Mouse (Mus musculus): Measurements from ENCODE around the gene Ctrl. TPM values are rescaled to one million over a fixed set of nuclear protein-coding genes. Genes with fewer than 3 reads are reported as not detected.

Gene Ctrl
- polyA plus RNA-seq, 1 experiment from 2014 or later, result 0.22 TPM

DNA sequence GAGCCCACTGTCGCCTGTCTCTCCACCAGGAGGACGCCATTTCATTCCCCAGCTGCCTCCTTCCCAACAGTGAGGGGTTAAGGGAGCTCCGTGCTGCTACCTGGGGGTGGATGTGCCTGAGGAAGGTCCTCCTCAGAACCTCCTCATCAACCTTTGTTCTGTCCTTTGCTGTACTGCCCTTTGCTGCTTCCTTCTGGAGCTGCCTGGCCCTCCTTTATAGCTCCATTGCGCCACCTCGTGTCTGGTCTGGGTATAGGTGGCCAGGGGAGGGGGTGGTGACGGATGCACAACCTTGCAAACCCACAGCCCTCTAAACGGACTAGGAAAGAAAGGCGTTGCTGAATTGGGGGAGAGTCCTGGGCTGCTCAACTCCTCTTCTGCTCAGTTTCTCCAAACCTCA is 3.1 kb downstream of the Ctrl start:
- Histone ChIP-seq H3K4me3 (ENCODE audit: low read depth, low read length) (no peak overlapping the region), H3K4me2 (replicated peaks; ENCODE audit: low read depth) (no peak overlapping the region), H3K9me3 (ENCODE audit: control insufficient read depth, low read length) (no peaks in the 10 kb centered on the region), H3K9ac (ENCODE audit: low read length) (no peak overlapping the region), H3K27me3 (ENCODE audit: control insufficient read depth, insufficient read depth, low read length) (no peaks in the 10 kb centered on the region), H3K4me1 (replicated peaks; ENCODE audit: control insufficient read depth, insufficient read depth) (no peaks in the 10 kb centered on the region), H3K27ac (replicated peaks) (no peak overlapping the region), H3K36me3 (ENCODE audit: control insufficient read depth, insufficient read depth, low read length) (peaks cover 9% of the 10 kb centered on the region)
- DNase-seq (ENCODE audit: low spot score) (peak; percentile 84), ATAC-seq (ENCODE audit: low FRiP score, low TSS enrichment) (peak; percentile 53)
- WGBS, result 19% methylated on average over 8 of the region's 8 CpGs
- TF ChIP-seq CTCF (IDR thresholded peaks at IDR 0.05; ENCODE audit: low read depth), result peak; percentile 97
- TF ChIP-seq EP300 (optimal IDR thresholded peaks at IDR 0.05), result no peak

GRCm38 (mm10) chr8:105925123-105925522 is 8.5 kb downstream of the Ctrl start:
- WGBS, result 70% methylated on average over 3 of the region's 3 CpGs
- Histone ChIP-seq H3K36me3 (ENCODE audit: control insufficient read depth, insufficient read depth, low read length) (peaks cover 10% of the 10 kb centered on the region; the same call in 1 of the 2 replicates), H3K27me3 (ENCODE audit: control insufficient read depth, insufficient read depth, low read length) (no peaks in the 10 kb centered on the region), H3K27ac (replicated peaks) (no peak overlapping the region), H3K9ac (ENCODE audit: low read length) (no peak overlapping the region), H3K4me3 (ENCODE audit: low read depth, low read length) (no peak overlapping the region), H3K4me2 (replicated peaks; ENCODE audit: low read depth) (no peak overlapping the region), H3K9me3 (ENCODE audit: control insufficient read depth, low read length) (no peaks in the 10 kb centered on the region), H3K4me1 (replicated peaks; ENCODE audit: control insufficient read depth, insufficient read depth) (no peaks in the 10 kb centered on the region)
- no peak for TF ChIP-seq EP300 (optimal IDR thresholded peaks at IDR 0.05)
- no peak for TF ChIP-seq CTCF (IDR thresholded peaks at IDR 0.05; ENCODE audit: low read depth)
- ATAC-seq (ENCODE audit: low FRiP score, low TSS enrichment) (no peak), DNase-seq (ENCODE audit: low spot score) (no peak)

DNA sequence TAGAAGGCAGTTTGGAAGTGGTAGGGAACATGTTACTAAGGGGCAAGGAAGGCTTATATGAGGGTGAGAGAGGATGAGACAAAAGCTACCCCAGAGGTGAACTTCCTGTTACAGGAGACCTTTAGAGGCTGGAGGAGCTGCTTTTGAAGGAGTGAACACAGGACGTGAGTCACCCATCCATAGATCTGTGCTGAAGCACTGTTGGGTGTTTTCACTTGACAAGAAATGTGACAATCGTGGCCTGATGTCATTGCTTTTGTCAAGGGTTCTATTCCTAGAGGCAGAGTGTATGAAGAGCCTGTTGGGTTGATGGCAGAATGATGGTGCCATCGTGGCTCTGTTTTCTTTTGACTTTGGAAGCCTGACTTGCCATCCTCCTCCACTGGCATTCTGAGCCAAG is 14.3 kb downstream of the Ctrl start:
- H3K27me3 ChIP-seq (ENCODE audit: control insufficient read depth, insufficient read depth, low read length), result no peaks in the 10 kb centered on the region
- no peaks in the 10 kb centered on the region for H3K4me1 ChIP-seq (replicated peaks; ENCODE audit: control insufficient read depth, insufficient read depth)
- peaks cover 2% of the 10 kb centered on the region; the same call in 1 of the 2 replicates for H3K36me3 ChIP-seq (ENCODE audit: control insufficient read depth, insufficient read depth, low read length)
- H3K27ac ChIP-seq (replicated peaks), result no peak overlapping the region
- TF ChIP-seq EP300 (optimal IDR thresholded peaks at IDR 0.05), result no peak
- no peak for TF ChIP-seq CTCF (IDR thresholded peaks at IDR 0.05; ENCODE audit: low read depth)
- WGBS, result 62% methylated on average over 3 of the region's 3 CpGs
- no peak overlapping the region for H3K4me2 ChIP-seq (replicated peaks; ENCODE audit: low read depth)
- no peak for ATAC-seq (ENCODE audit: low FRiP score, low TSS enrichment)
- no peak overlapping the region for H3K9ac ChIP-seq (ENCODE audit: low read length)
- DNase-seq (ENCODE audit: low spot score), result no peak
- no peaks in the 10 kb centered on the region for H3K9me3 ChIP-seq (ENCODE audit: control insufficient read depth, low read length)
- H3K4me3 ChIP-seq (ENCODE audit: low read depth, low read length), result no peak overlapping the region

GRCm38 (mm10) chr8:105900941-105901616 is 32.6 kb downstream of the Ctrl start:
- H3K27ac ChIP-seq (replicated peaks), result peak overlapping the region; percentile 93
- H3K36me3 ChIP-seq (ENCODE audit: control insufficient read depth, insufficient read depth, low read length), result no peaks in the 10 kb centered on the region; the same call in 1 of the 2 replicates
- H3K9ac ChIP-seq (ENCODE audit: low read length), result peak overlapping the region; percentile 97
- H3K4me1 ChIP-seq (replicated peaks; ENCODE audit: control insufficient read depth, insufficient read depth), result no peaks in the 10 kb centered on the region
- ATAC-seq (ENCODE audit: low FRiP score, low TSS enrichment), result no peak
- H3K4me3 ChIP-seq (ENCODE audit: low read depth, low read length), result peak overlapping the region; percentile 96
- no peaks in the 10 kb centered on the region for H3K9me3 ChIP-seq (ENCODE audit: control insufficient read depth, low read length)
- peak overlapping the region; percentile 77 for H3K4me2 ChIP-seq (replicated peaks; ENCODE audit: low read depth)
- no peak for DNase-seq (ENCODE audit: low spot score)
- 21% methylated on average over 16 of the region's 16 CpGs for WGBS
- H3K27me3 ChIP-seq (ENCODE audit: control insufficient read depth, insufficient read depth, low read length), result no peaks in the 10 kb centered on the region
- no peak for TF ChIP-seq EP300 (optimal IDR thresholded peaks at IDR 0.05)
- TF ChIP-seq CTCF (IDR thresholded peaks at IDR 0.05; ENCODE audit: low read depth), result no peak

DNA sequence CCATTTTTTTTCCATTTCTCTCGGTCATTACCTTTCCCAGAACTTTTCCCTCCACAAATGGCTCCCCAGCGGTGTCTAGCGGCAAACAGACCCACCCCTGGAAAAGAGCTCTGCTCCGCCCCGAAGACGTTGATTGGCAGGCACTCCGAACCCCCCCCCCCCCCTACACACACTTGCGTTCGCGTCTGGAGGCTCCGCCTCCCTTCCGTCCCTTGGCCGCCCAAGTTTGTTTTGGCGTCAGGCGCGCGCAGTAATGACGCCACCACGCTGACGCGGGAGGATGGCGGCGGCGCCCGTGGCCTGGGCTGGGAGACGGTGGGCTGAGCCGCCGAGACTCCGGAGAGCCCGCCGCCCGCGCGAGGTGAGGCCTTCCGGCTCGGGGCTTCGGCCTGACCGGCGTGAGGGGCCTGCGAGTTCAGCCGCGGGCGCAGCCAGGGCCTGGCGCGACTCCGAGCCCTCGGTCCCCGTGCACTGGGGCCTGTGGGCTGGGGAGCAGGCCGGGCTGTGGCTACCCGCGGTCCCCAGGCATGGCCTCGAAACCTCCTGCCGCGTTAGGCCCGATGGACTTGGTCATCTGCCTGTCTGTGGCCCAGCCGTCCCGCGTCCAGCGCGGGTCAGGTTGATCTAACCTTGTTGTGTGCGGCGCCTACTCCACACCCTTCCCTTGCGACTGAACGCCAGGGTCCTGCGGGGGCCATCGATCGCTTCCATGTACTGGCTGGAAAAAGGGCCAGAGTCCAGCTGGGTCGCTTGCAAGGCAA is 33.3 kb downstream of the Ctrl start, which contains the start of gene Pskh1:
TSS of gene Pskh1 (plus strand) at position 262 of the 761 bp plus-strand sequence.
- Histone ChIP-seq H3K4me3 (ENCODE audit: low read depth, low read length) (peak within 1 kb of the TSS; percentile 96), H3K4me2 (replicated peaks; ENCODE audit: low read depth) (peak within 1 kb of the TSS; percentile 77), H3K9me3 (ENCODE audit: control insufficient read depth, low read length) (no peaks in the 10 kb centered on the region), H3K9ac (ENCODE audit: low read length) (peak within 1 kb of the TSS; percentile 97), H3K4me1 (replicated peaks; ENCODE audit: control insufficient read depth, insufficient read depth) (no peaks in the 10 kb centered on the region), H3K36me3 (ENCODE audit: control insufficient read depth, insufficient read depth, low read length) (no peaks in the 10 kb centered on the region; the same call in 1 of the 2 replicates), H3K27me3 (ENCODE audit: control insufficient read depth, insufficient read depth, low read length) (no peaks in the 10 kb centered on the region), H3K27ac (replicated peaks) (peak within 1 kb of the TSS; percentile 93)
- DNase-seq (ENCODE audit: low spot score) (peak; percentile 95), ATAC-seq (ENCODE audit: low FRiP score, low TSS enrichment) (peak; percentile 95)
- TF ChIP-seq EP300 (optimal IDR thresholded peaks at IDR 0.05) (no peak), CTCF (IDR thresholded peaks at IDR 0.05; ENCODE audit: low read depth) (peak; percentile 27; the same call in 1 of the 2 replicates)
- WGBS, result under 1% methylated on average over 58 of the region's 68 CpGs

Data from stomach, postnatal 0 days (tissue).